Mouse (Mus musculus) erythroblast, embryonic 14.5 days (primary cell): Measurements from ENCODE around the gene Prr7. TPM values are rescaled to one million over a fixed set of nuclear protein-coding genes. Genes with fewer than 3 reads are reported as not detected.

ENCODE experiments used
- H3K27me3 ChIP-seq: 2 replicates; pipeline ENCODE4 v1.6.1; 2012; ENCODE audit warnings: inconsistent platforms; ENCODE audit not compliant: control insufficient read depth
- H3K36me3 ChIP-seq: 2 replicates; pipeline ENCODE4 v1.6.1; 2012; ENCODE audit warnings: mild to moderate bottlenecking, inconsistent platforms; ENCODE audit not compliant: control insufficient read depth
- H3K4me1 ChIP-seq: 2 replicates; pipeline ENCODE4 v1.6.1; 2012; ENCODE audit warnings: inconsistent platforms; ENCODE audit not compliant: control insufficient read depth
- H3K4me3 ChIP-seq: replicated peaks from 2 replicates; pipeline ENCODE3; 2012; ENCODE audit warnings: moderate library complexity, mild to moderate bottlenecking, inconsistent platforms
- H3K9me3 ChIP-seq: 2 replicates; pipeline ENCODE4 v1.6.1; 2012; ENCODE audit warnings: low read length, inconsistent platforms, mixed read lengths; ENCODE audit not compliant: control insufficient read depth
- GATA1 ChIP-seq: IDR thresholded peaks from 2 replicates; pipeline ENCODE4 v1.6.1; 2012; ENCODE audit warnings: low read length, inconsistent platforms, mixed read lengths
- TAL1 ChIP-seq: IDR thresholded peaks from 3 replicates; pipeline ENCODE4 v1.6.1; 2012; ENCODE audit warnings: low read length, inconsistent platforms, mixed read lengths
- polyA plus RNA-seq: library from polyadenylated mRNA; stranded (reverse); fragments of >175 nt; gene quantifications from 2 replicates; pipeline ENCODE4 v1.2.3, GENCODE M21; 2012

Prr7 gene
- polyA plus RNA-seq, 1 experiment: 0.23 TPM

DNA sequence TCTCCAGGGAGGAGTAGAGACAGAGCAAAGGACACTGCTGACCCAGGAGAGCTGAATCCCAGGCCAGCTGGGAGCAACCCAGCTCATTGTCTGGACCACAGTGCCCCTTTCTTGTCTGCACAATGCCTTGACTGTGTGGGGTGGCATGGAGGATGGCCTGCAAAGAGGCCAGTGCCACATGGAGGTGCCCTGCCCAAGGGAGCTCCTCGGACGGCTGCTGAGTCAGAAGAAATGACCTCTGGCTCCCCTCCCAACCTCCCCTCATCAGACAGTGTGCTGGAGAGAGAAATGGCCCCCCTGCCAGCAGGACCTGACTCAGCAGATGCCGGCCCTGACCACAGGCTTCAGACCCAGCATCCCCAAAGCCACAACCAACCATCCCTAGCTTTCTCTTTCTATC, 1.1 kb downstream of the Prr7 start:
- Histone ChIP-seq H3K9me3 (no peaks in the 10 kb centered on the region), H3K4me1 (peaks cover 13% of the 10 kb centered on the region), H3K27me3 (peaks cover 72% of the 10 kb centered on the region), H3K36me3 (peaks cover 22% of the 10 kb centered on the region), H3K4me3 (no peak overlapping the region)
- no peak for TF ChIP-seq TAL1
- TF ChIP-seq GATA1: no peak

- Histone ChIP-seq H3K9me3 (no peaks in the 10 kb centered on the region), H3K27me3 (peaks cover 79% of the 10 kb centered on the region), H3K4me1 (peaks cover 14% of the 10 kb centered on the region), H3K4me3 (no peak overlapping the region), H3K36me3 (peaks cover 14% of the 10 kb centered on the region)
- no peak for TF ChIP-seq TAL1
- no peak for TF ChIP-seq GATA1
Measured at GRCm38 (mm10) chr13:55465830-55466440, 1.9 kb downstream of the Prr7 start.

DNA sequence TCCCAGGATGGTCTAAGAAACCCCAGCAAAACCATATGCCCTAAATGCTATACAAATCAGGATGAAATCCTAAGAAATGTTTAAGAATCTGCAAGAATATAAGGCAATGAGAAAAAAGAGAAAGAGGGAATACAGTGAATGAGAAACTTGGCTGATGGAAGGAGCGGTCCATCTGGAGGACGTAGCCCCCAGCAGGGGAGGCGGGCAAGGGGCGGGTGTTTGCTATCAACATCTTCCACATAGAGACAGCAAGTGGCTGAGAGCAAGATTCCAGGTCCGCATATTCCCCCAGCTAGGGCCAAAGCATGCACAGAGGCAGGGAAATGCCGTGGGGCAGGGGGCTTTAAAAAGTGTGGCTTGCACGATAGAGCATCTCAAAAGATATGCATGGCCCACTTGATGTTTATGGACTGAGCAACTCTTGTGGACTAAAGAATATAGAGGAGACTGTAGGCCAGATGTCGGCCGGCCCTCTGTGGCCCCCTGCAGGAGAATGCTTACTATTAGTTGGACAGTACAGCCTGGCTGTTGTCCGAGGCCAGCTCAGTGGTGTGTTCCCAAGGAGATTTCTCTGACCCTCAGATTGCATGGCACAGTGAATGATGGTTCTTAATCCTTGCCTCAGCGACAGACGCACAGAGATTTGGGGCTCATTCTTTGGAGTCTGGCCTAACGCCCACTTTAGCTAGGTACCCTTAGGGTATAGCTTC, 4.9 kb downstream of the Prr7 start:
- Histone ChIP-seq H3K9me3 (peaks cover 10% of the 10 kb centered on the region; the same call in 1 of the 2 replicates), H3K36me3 (no peaks in the 10 kb centered on the region), H3K4me3 (no peak overlapping the region), H3K4me1 (peaks cover 26% of the 10 kb centered on the region), H3K27me3 (peaks cover 100% of the 10 kb centered on the region)
- no peak for TF ChIP-seq GATA1
- TF ChIP-seq TAL1: no peak

DNA sequence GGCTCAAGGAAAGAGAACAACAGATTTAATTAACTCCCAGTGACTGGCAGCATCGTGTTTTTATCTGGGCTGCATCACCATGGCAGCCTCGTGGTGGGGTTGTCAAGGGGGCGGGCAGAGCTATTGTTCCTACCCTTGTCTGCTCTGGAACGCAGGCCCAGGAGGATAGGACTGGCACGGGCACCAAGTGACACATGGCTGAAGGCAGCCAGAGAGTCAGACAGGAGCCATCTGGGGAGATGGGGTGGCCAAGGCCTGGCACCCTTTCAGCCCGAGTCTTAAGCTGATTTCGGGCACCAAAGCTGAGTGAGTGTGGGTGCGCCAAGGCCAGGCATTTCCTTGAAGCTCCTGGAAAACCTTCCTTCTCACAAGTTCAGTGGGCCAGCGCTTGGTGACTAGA, 6.3 kb downstream of the Prr7 start:
- H3K4me1 ChIP-seq: peaks cover 19% of the 10 kb centered on the region
- H3K4me3 ChIP-seq: no peak overlapping the region
- TF ChIP-seq GATA1: no peak
- no peak for TF ChIP-seq TAL1
- no peaks in the 10 kb centered on the region; the same call in 1 of the 2 replicates for H3K36me3 ChIP-seq
- peaks cover 100% of the 10 kb centered on the region for H3K27me3 ChIP-seq
- H3K9me3 ChIP-seq: peaks cover 10% of the 10 kb centered on the region; the same call in 1 of the 2 replicates

DNA sequence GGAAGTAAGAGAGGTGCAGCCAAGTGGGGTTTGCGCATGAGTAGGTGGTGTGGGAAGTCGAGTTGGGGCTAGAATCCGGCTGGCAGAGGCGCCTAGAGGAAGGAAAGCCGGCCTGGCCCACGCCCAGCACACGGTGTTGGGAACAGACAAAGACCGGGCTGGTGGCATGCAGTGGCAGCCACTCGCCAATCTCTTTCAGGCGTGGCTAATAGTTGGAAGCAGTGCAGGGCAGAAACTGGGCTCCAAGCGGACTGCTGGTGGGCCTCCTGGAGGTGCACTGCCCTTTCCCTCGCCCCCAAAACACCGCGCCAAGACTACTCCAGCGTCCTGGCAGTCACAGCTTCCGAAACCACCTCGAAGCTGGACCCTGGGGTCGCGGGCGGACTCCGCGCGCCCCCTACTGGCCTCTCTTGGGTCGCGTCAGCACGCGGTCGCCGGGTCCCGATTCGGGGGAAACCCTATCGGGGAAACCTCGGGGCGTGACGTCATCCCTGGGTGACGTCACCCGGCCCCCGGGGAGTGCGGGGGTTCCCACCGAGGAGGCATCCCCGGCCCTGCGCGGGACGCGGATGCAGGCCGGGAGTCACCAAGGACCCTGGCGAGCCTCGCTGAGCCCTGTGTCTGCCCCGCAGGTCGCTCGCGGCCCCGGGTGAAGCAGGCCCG, 7.2 kb downstream of the Prr7 start:
- Histone ChIP-seq H3K36me3 (no peaks in the 10 kb centered on the region; the same call in 1 of the 2 replicates), H3K4me3 (peak overlapping the region; percentile 57), H3K27me3 (peaks cover 98% of the 10 kb centered on the region), H3K4me1 (peaks cover 19% of the 10 kb centered on the region), H3K9me3 (peaks cover 10% of the 10 kb centered on the region; the same call in 1 of the 2 replicates)
- no peak for TF ChIP-seq GATA1
- no peak for TF ChIP-seq TAL1

- peaks cover 96% of the 10 kb centered on the region for H3K27me3 ChIP-seq
- peaks cover 10% of the 10 kb centered on the region; the same call in 1 of the 2 replicates for H3K9me3 ChIP-seq
- H3K4me1 ChIP-seq: peaks cover 19% of the 10 kb centered on the region
- no peaks in the 10 kb centered on the region; the same call in 1 of the 2 replicates for H3K36me3 ChIP-seq
- TF ChIP-seq GATA1: no peak
- TF ChIP-seq TAL1: no peak
- H3K4me3 ChIP-seq: peak overlapping the region; percentile 57
Measured at GRCm38 (mm10) chr13:55471819-55472131, 7.7 kb downstream of the Prr7 start.

DNA sequence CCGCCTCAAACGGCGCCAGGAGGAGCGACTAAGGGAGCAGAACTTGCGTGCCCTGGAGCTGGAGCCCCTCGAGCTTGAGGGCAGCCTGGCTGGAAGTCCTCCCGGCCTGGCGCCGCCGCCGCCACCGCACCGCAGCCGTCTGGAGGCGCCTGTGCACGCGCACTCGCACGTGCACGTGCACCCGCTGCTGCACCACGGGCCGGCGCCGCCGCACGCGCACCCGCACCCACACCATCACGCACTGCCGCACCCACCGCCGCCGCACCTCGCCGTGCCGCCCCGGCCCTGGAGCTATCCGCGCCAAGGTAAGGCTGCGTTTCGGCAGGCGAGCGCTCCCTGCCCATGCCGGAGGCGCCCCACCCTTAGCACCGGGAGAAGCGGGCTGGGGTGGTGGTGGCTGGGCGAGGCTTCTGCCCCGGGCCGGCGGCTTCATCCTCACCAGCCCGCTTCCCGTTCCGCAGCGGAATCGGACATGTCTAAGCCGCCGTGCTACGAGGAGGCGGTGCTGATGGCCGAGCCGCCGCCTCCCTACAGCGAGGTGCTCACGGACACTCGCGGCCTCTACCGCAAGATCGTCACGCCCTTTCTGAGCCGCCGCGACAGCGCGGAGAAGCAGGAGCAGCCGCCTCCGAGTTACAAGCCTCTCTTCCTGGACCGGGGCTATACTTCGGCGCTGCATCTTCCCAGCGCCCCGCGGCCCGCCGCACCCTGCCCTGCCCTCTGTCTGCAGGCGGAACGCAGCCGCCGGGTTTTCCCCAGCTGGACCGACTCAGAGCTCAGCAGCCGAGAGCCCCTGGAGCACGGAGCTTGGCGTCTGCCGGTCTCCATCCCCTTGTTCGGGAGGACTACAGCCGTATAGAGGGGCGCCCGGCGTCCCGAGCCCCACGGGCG, 8.3 kb downstream of the Prr7 start:
- Histone ChIP-seq H3K4me3 (peak overlapping the region; percentile 57), H3K36me3 (no peaks in the 10 kb centered on the region; the same call in 1 of the 2 replicates), H3K9me3 (peaks cover 10% of the 10 kb centered on the region; the same call in 1 of the 2 replicates), H3K27me3 (peaks cover 90% of the 10 kb centered on the region), H3K4me1 (peaks cover 21% of the 10 kb centered on the region)
- no peak for TF ChIP-seq TAL1
- no peak for TF ChIP-seq GATA1

- peaks cover 22% of the 10 kb centered on the region for H3K4me1 ChIP-seq
- peaks cover 81% of the 10 kb centered on the region for H3K27me3 ChIP-seq
- no peak overlapping the region for H3K4me3 ChIP-seq
- TF ChIP-seq GATA1: no peak
- TF ChIP-seq TAL1: no peak
- no peaks in the 10 kb centered on the region; the same call in 1 of the 2 replicates for H3K36me3 ChIP-seq
- H3K9me3 ChIP-seq: peaks cover 10% of the 10 kb centered on the region; the same call in 1 of the 2 replicates
Measured at GRCm38 (mm10) chr13:55473076-55473831, 9.2 kb downstream of the Prr7 start.
